Mouse (Mus musculus) gastrocnemius, postnatal 14 days (tissue): ENCODE data around the gene Olfr619. TPM values are rescaled to one million over a fixed set of nuclear protein-coding genes. Genes with fewer than 3 reads are reported as not detected.

ENCODE experiments used
- DNase-seq: peaks from one replicate; pipeline ENCODE4 v3.0.0; 2021; ENCODE audit warnings: mixed read lengths
- intact Hi-C: fragments of 180-260 bp; cut with DNase I; formaldehyde crosslinking; loops from one replicate; pipeline ENCODE4 v1.15.1; 2025; ENCODE audit warnings: low total_unique reads
- long read RNA-seq, 2 experiments: library from polyadenylated mRNA; stranded (forward); transcript quantifications; one replicate each; pipeline ENCODE4 v2.0.0; 2021
- microRNA-seq, 2 experiments: library from miRNA; unstranded; fragments of <30 nt; microRNA quantifications; one replicate each; pipeline ENCODE4 v1.2.0; 2021
- total RNA-seq, 2 experiments: library from RNA; stranded (reverse); gene quantifications; 2 replicates each; pipeline ENCODE4 v1.2.3; 2021

The Olfr619 gene
- not detected for total RNA-seq
- long read RNA-seq, experiment 1 = 0 reads
- long read RNA-seq, experiment 2 = 0 reads

DNA sequence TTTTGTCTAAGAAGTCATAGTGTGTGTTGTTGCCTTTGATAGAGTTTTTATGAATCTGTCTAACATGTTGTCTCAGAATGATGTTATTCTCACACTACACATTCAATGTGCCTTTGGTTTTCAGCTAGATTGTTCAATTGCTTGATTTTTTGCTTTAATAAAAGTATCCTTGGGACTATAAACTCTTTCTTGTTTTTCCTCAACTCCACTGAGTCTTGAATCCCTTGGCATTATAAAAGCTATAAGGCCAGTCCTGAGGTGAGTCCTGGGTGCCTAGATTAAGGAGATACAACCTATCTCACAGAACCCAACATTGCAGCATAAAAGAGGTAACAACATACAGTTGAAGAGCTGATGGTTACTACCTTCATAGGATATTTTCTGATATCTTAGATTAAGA lies at the start of gene Olfr619:
Gene Olfr619, plus strand, starts transcription at position 301 of the 400 bp plus-strand sequence.
- intact Hi-C loops = no loop called here
- DNase-seq = no peak

- intact Hi-C loops = loop anchor here (10.0 kb wide), 1 partner anchor 659 kb away; the partner anchor contains the start of gene Trim6
Measured at GRCm38 (mm10) chr7:103555779-103556178, 44.6 kb upstream of the Olfr619 start, which contains the start of gene Olfr615. TSS of gene Olfr615 (plus strand) at chr7:103556079.

GRCm38 (mm10) chr7:103569043-103569442 lies 31.3 kb upstream of the Olfr619 start, which contains the start of gene Olfr616:
TSS of gene Olfr616 (minus strand) at chr7:103569143.
- DNase-seq = no peak
- intact Hi-C loops = no loop called here

More at GRCm38 (mm10) chr7:103555779-103556178, 44.6 kb upstream of the Olfr619 start, which contains the start of gene Olfr615:
- DNase-seq = no peak

GRCm38 (mm10) chr7:103572761-103573160 lies 27.6 kb upstream of the Olfr619 start, which contains the start of gene Olfr617:
TSS of gene Olfr617 (plus strand) at chr7:103573061.
- DNase-seq = no peak
- intact Hi-C loops = no loop called here

DNA sequence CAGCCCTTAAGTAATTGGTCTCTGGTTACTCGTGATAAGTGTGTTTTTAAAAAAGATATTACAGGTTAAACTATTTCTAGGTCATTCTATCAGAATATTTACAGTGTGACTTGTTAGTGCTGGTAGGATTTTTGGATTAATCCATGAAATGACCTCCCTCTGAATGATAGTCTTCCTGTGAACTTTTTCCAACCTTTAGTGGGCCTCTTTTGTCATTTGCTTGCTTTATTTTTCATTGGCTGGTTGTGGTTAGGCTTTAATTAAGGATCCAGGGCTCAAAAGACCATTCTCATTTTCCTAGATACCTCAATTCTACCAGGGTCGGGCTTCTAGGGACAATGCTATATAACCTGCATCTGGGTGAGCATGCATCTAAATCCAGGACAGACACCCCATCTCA lies 10.6 kb upstream of the Olfr619 start, which contains the start of gene Olfr618:
Gene Olfr618, plus strand, starts transcription at position 301 of the 400 bp plus-strand sequence.
- intact Hi-C loops = no loop called here
- no peak for DNase-seq

DNA sequence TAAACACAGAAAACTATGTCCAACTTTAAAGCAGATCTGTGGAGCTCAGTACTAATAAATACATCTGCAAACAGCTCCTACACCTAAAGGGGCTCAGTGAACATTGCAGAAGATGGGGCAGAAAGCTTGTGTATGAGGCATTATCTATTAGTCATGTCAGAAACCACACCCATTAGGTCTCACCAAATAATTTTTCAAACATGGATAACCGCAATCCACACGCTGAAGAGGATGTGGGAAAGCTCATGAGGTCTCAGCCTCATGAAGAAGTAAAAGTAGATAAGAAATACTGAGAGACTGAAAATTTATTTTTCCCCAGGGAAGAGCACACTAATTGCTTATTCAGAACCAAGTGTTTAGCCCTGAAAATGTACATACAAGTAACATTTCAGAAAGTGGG lies 7.0 kb downstream of the Olfr619 start:
- intact Hi-C loops = no loop called here
- DNase-seq = no peak

GRCm38 (mm10) chr7:103612434-103612833 lies 12.1 kb downstream of the Olfr619 start, which contains the start of gene Olfr620:
TSS of gene Olfr620 (minus strand) at chr7:103612534.
- intact Hi-C loops = no loop called here
- DNase-seq = no peak

DNA sequence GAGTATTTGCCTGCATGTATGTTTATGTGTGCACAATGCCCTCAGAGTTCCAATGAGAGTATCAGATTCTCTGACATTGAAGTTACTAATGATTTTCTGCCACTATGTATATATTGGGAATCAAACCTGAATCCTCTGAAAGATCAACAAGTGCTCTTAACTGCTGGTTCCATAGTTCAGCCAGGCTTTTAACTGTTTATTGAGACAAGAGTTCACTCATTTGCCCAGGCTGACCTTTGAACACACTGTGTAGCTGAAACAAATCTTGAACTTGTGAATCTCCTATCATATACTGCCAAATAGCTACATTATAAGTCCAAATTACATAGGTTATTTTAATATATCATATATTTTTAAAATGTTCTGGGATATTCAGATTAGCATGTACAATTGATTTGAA lies 36.4 kb downstream of the Olfr619 start:
- DNase-seq = no peak
- intact Hi-C loops = no loop called here

- intact Hi-C loops = no loop called here
- no peak for DNase-seq
Measured at GRCm38 (mm10) chr7:103642602-103643001, 42.2 kb downstream of the Olfr619 start, which contains the start of gene Olfr622. TSS of gene Olfr622 (minus strand) at chr7:103642702.

DNA sequence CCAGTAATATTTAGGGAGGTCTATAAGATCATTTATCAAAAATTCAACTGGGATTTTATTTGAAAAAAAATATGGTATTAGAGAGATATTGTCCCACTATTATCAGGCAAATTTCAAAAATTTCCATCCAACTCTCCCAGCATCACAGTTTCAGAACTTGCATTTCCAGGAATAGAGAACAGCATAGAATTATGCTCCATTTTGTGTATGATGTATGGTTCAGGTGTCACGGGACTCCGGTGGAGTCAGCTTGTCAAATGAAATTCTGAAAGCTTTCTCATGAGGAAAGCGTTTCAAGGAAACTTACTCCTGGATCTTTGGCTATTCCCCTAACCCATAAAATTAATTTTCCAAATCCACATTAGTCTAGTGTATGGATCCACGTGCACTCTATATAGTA lies 43.7 kb downstream of the Olfr619 start:
- DNase-seq = no peak
- intact Hi-C loops = no loop called here

Small RNAs within 50 kb of the gene (microRNA-seq; reads per million reads assigned to microRNA genes)
- 0 reads per million in 2 experiments for gene Gm26506

Other genes with a start within 250 kb of the Olfr619 start
- gene Olfr601, start 237.9 kb upstream of the Olfr619 start, total RNA-seq = not detected
- not detected for gene Olfr603, start 214.4 kb upstream of the Olfr619 start, total RNA-seq
- gene Usp17lc, start 185.5 kb upstream of the Olfr619 start, total RNA-seq = not detected
- not detected for gene Olfr605, start 155.1 kb upstream of the Olfr619 start, total RNA-seq
- not detected for gene Olfr606, start 151.5 kb upstream of the Olfr619 start, total RNA-seq
- not detected for gene Olfr607, start 136.4 kb upstream of the Olfr619 start, total RNA-seq
- not detected for gene Olfr608, start 130.7 kb upstream of the Olfr619 start, total RNA-seq
- gene Olfr609, start 102.5 kb upstream of the Olfr619 start, total RNA-seq = not detected
- gene Olfr610, start 88.5 kb upstream of the Olfr619 start, total RNA-seq = not detected
- not detected for gene Olfr611, start 79.7 kb upstream of the Olfr619 start, total RNA-seq
- gene Olfr612, start 57.9 kb upstream of the Olfr619 start, total RNA-seq = not detected
- gene Olfr613, start 52.5 kb upstream of the Olfr619 start, total RNA-seq = not detected
- gene Olfr615, start 44.5 kb upstream of the Olfr619 start, total RNA-seq = not detected
- not detected for gene Olfr616, start 31.4 kb upstream of the Olfr619 start, total RNA-seq
- gene Olfr617, start 27.5 kb upstream of the Olfr619 start, total RNA-seq = not detected
- not detected for gene Olfr618, start 10.5 kb upstream of the Olfr619 start, total RNA-seq
- not detected for gene Olfr620, start 12.0 kb downstream of the Olfr619 start, total RNA-seq
- not detected for gene Olfr622, start 42.1 kb downstream of the Olfr619 start, total RNA-seq
- gene Olfr623, start 63.1 kb downstream of the Olfr619 start, total RNA-seq = not detected
- gene Olfr624, start 70.6 kb downstream of the Olfr619 start, total RNA-seq = not detected
- gene Olfr625-ps1, start 82.1 kb downstream of the Olfr619 start, total RNA-seq = not detected
- gene Olfr243, start 114.1 kb downstream of the Olfr619 start, total RNA-seq = not detected
- gene Olfr628, start 129.8 kb downstream of the Olfr619 start, total RNA-seq = not detected
- not detected for gene Olfr629, start 144.4 kb downstream of the Olfr619 start, total RNA-seq
- not detected for gene Olfr630, start 156.8 kb downstream of the Olfr619 start, total RNA-seq
- gene Olfr69, start 171.0 kb downstream of the Olfr619 start, total RNA-seq = not detected
- gene Olfr68, start 179.1 kb downstream of the Olfr619 start, total RNA-seq = not detected
- not detected for gene Olfr67, start 191.2 kb downstream of the Olfr619 start, total RNA-seq
- 100 to 1,000 TPM; 114 to 127 TPM for gene Hbb-bt, start 213.4 kb downstream of the Olfr619 start, total RNA-seq
- gene Hbb-bs, start 227.5 kb downstream of the Olfr619 start, total RNA-seq = 1,000 to 10,000 TPM; 1,097 to 1,122 TPM
- gene Hbb-bh2, start 239.9 kb downstream of the Olfr619 start, total RNA-seq = not detected
- gene Hbb-bh1, start 242.6 kb downstream of the Olfr619 start, total RNA-seq = not detected